Mouse (Mus musculus) MEL (cell line): ENCODE results near the gene Gm20481. TPM values are rescaled to one million over a fixed set of nuclear protein-coding genes. Genes with fewer than 3 reads are reported as not detected.

ENCODE experiments used
- DNase-seq: peaks from one replicate; pipeline ENCODE4 v3.0.0; 2011; ENCODE audit warnings: low read depth, low spot score
- H3K27ac ChIP-seq: 2 replicates; pipeline ENCODE4 v1.5.1; 2012; ENCODE audit warnings: low read depth, mild to moderate bottlenecking, control low read depth, low read length, moderate library complexity; ENCODE audit not compliant: control insufficient read depth
- H3K27me3 ChIP-seq, 2 experiments: fragments of 150-350 bp in 1 of 2; sonication (generic) in 1 of 2; 2 replicates each; pipeline ENCODE4 v1.6.1; 2012; ENCODE audit warnings: low read length in 2 of 2, mild to moderate bottlenecking in 2 of 2, improper control_type of control experiment in 1 of 2, moderate library complexity in 1 of 2; ENCODE audit not compliant: insufficient read depth in 2 of 2, control insufficient read depth in 1 of 2
- H3K36me3 ChIP-seq, 2 experiments: 2 replicates each; pipeline ENCODE4 v1.6.1; 2012 to 2014; ENCODE audit warnings: low read length in 2 of 2, improper control_type of control experiment in 1 of 2, inconsistent platforms in 1 of 2, mild to moderate bottlenecking in 1 of 2; ENCODE audit not compliant: insufficient read depth in 2 of 2, control insufficient read depth in 1 of 2
- H3K4me1 ChIP-seq, 2 experiments: fragments of 150-350 bp in 1 of 2; sonication (generic) in 1 of 2; 2 replicates each; pipeline ENCODE4 v1.6.1; 2012; ENCODE audit warnings: low read length in 2 of 2, improper control_type of control experiment in 1 of 2, mild to moderate bottlenecking in 1 of 2; ENCODE audit not compliant: insufficient read depth in 2 of 2, control insufficient read depth in 1 of 2
- H3K4me3 ChIP-seq, 2 experiments: fragments of 150-350 bp in 1 of 2; sonication (generic) in 1 of 2; 2 replicates each; pipeline ENCODE4 v1.5.1; 2012; ENCODE audit warnings: low read depth in 2 of 2, low read length in 2 of 2, mild to moderate bottlenecking in 2 of 2, moderate library complexity in 2 of 2, control low read depth in 1 of 2, improper control_type of control experiment in 1 of 2; ENCODE audit not compliant: control insufficient read depth in 1 of 2, insufficient read depth in 1 of 2
- H3K79me2 ChIP-seq: 2 replicates; pipeline ENCODE4 v1.6.1; 2012; ENCODE audit warnings: mild to moderate bottlenecking, low read length, moderate library complexity; ENCODE audit not compliant: control insufficient read depth, poor library complexity, insufficient read depth
- H3K9ac ChIP-seq: 2 replicates; pipeline ENCODE4 v1.6.1; 2012; ENCODE audit warnings: low read depth, mild to moderate bottlenecking, control low read depth, low read length, moderate library complexity; ENCODE audit not compliant: control insufficient read depth, poor library complexity, severe bottlenecking
- H3K9me3 ChIP-seq: fragments of 150-350 bp; sonication (generic); replicated peaks from 2 replicates; pipeline ENCODE4 v1.6.1; 2012; ENCODE audit warnings: mild to moderate bottlenecking, low read length, improper control_type of control experiment, moderate library complexity; ENCODE audit not compliant: insufficient read depth
- BHLHE40 ChIP-seq: IDR thresholded peaks from 2 replicates; pipeline ENCODE4 v1.6.1; 2012; ENCODE audit warnings: low read depth, mild to moderate bottlenecking, inconsistent platforms, low read length, improper control_type of control experiment, borderline replicate concordance
- CHD2 ChIP-seq: IDR thresholded peaks from 2 replicates; pipeline ENCODE4 v1.6.1; 2011; ENCODE audit warnings: low read length, improper control_type of control experiment
- CTCF ChIP-seq, 3 experiments: IDR thresholded peaks in 2 of 3; conservative IDR thresholded peaks in 1 of 3; 2 replicates each; pipeline ENCODE4 v1.5.1; 2011 to 2012; ENCODE audit warnings: low read length in 3 of 3, low read depth in 2 of 3, mild to moderate bottlenecking in 2 of 3, improper control_type of control experiment in 1 of 3, inconsistent platforms in 1 of 3, mixed read lengths in 1 of 3, moderate library complexity in 1 of 3; ENCODE audit not compliant: control insufficient read depth in 1 of 3, insufficient read depth in 1 of 3, poor library complexity in 1 of 3, severe bottlenecking in 1 of 3
- E2F4 ChIP-seq: IDR thresholded peaks from 2 replicates; pipeline ENCODE4 v1.6.1; 2011; ENCODE audit warnings: low read depth, low read length, improper control_type of control experiment, borderline replicate concordance
- ELF1 ChIP-seq: IDR thresholded peaks from 2 replicates; pipeline ENCODE4 v1.6.1; 2014; ENCODE audit warnings: low read depth, mild to moderate bottlenecking, inconsistent platforms, low read length, improper control_type of control experiment, moderate library complexity
- ETS1 ChIP-seq: IDR thresholded peaks from 2 replicates; pipeline ENCODE4 v1.6.1; 2012; ENCODE audit warnings: low read depth, mild to moderate bottlenecking, inconsistent platforms, low read length, improper control_type of control experiment, moderate library complexity
- GATA1 ChIP-seq: IDR thresholded peaks from 2 replicates; pipeline ENCODE4 v1.6.1; 2011; ENCODE audit warnings: low read depth, low read length, improper control_type of control experiment
- JUND ChIP-seq: IDR thresholded peaks from 2 replicates; pipeline ENCODE4 v1.6.1; 2011; ENCODE audit warnings: low read depth, mild to moderate bottlenecking, improper control_type of control experiment, low read length
- MAFK ChIP-seq: IDR thresholded peaks from 2 replicates; pipeline ENCODE4 v1.6.1; 2011; ENCODE audit warnings: low read depth, mild to moderate bottlenecking, low read length, improper control_type of control experiment, borderline replicate concordance
- MAX ChIP-seq: IDR thresholded peaks from 2 replicates; pipeline ENCODE4 v1.6.1; 2011; ENCODE audit warnings: low read length, improper control_type of control experiment
- MAZ ChIP-seq: IDR thresholded peaks from 2 replicates; pipeline ENCODE4 v1.6.1; 2012; ENCODE audit warnings: low read depth, mild to moderate bottlenecking, inconsistent platforms, low read length, improper control_type of control experiment
- MEF2A ChIP-seq: IDR thresholded peaks from 2 replicates; pipeline ENCODE4 v1.6.1; 2014; ENCODE audit warnings: low read depth, mild to moderate bottlenecking, inconsistent platforms, low read length, improper control_type of control experiment; ENCODE audit not compliant: poor library complexity, insufficient replicate concordance, severe bottlenecking; ENCODE audit errors: extremely low read depth
- MXI1 ChIP-seq: IDR thresholded peaks from 2 replicates; pipeline ENCODE4 v1.6.1; 2011; ENCODE audit warnings: mild to moderate bottlenecking, low read depth, low read length, improper control_type of control experiment
- MYC ChIP-seq: IDR thresholded peaks from 2 replicates; pipeline ENCODE4 v1.6.1; 2011; ENCODE audit warnings: low read depth, mild to moderate bottlenecking, low read length, improper control_type of control experiment, moderate library complexity
- NELFE ChIP-seq: IDR thresholded peaks from 2 replicates; pipeline ENCODE4 v1.6.1; 2011; ENCODE audit warnings: low read depth, low read length, improper control_type of control experiment
- NRF1 ChIP-seq: IDR thresholded peaks from 2 replicates; pipeline ENCODE4 v1.6.1; 2014; ENCODE audit warnings: low read depth, mild to moderate bottlenecking, inconsistent platforms, low read length, improper control_type of control experiment, moderate library complexity; ENCODE audit not compliant: poor library complexity, insufficient read depth, severe bottlenecking
- POLR2AphosphoS2 ChIP-seq: IDR thresholded peaks from 2 replicates; pipeline ENCODE4 v1.6.1; 2011; ENCODE audit warnings: low read length, improper control_type of control experiment
- POLR2AphosphoS5 ChIP-seq: IDR thresholded peaks from 2 replicates; pipeline ENCODE4 v1.6.1; 2012; ENCODE audit warnings: low read depth, borderline replicate concordance, mild to moderate bottlenecking, inconsistent platforms, low read length, moderate library complexity, mixed read lengths
- RCOR1 ChIP-seq: IDR thresholded peaks from 2 replicates; pipeline ENCODE4 v1.6.1; 2012; ENCODE audit warnings: low read depth, mild to moderate bottlenecking, inconsistent platforms, low read length, improper control_type of control experiment
- SMC3 ChIP-seq: IDR thresholded peaks from 2 replicates; pipeline ENCODE4 v1.6.1; 2011; ENCODE audit warnings: low read depth, low read length, improper control_type of control experiment
- TAL1 ChIP-seq: IDR thresholded peaks from 2 replicates; pipeline ENCODE4 v1.6.1; 2012; ENCODE audit warnings: mild to moderate bottlenecking, inconsistent platforms, low read length, moderate library complexity, mixed read lengths
- TBP ChIP-seq: IDR thresholded peaks from 2 replicates; pipeline ENCODE4 v1.8.0; 2011; ENCODE audit warnings: low read depth, low read length, improper control_type of control experiment
- UBTF ChIP-seq: IDR thresholded peaks from 2 replicates; pipeline ENCODE4 v1.6.1; 2012; ENCODE audit warnings: low read depth, mild to moderate bottlenecking, inconsistent platforms, low read length, improper control_type of control experiment, moderate library complexity, borderline replicate concordance; ENCODE audit not compliant: insufficient read depth
- USF2 ChIP-seq, 2 experiments: IDR thresholded peaks; 2 replicates each; pipeline ENCODE4 v1.6.1; 2011 to 2012; ENCODE audit warnings: improper control_type of control experiment in 2 of 2, low read length in 2 of 2, borderline replicate concordance in 1 of 2, inconsistent platforms in 1 of 2, low read depth in 1 of 2, mild to moderate bottlenecking in 1 of 2; ENCODE audit not compliant: insufficient read depth in 1 of 2
- ZNF384 ChIP-seq: IDR thresholded peaks from 2 replicates; pipeline ENCODE4 v1.6.1; 2012; ENCODE audit warnings: low read depth, mild to moderate bottlenecking, inconsistent platforms, low read length, improper control_type of control experiment
- polyA plus RNA-seq, 2 experiments: library from polyadenylated mRNA; stranded (reverse) in 1 of 2; unstranded in 1 of 2; fragments of >175 nt in 1 of 2; fragments of >200 nt in 1 of 2; gene quantifications; 2 replicates each; pipeline versions ENCODE4 v1.2.1 to v1.2.4; 2012; ENCODE audit warnings: low replicate concordance in 2 of 2, low read depth in 1 of 2; ENCODE audit not compliant: insufficient read length in 2 of 2, insufficient read depth in 1 of 2, missing spikeins in 1 of 2
- total RNA-seq: library from RNA; depleted of rRNA; stranded (reverse); fragments of 300-350 nt; gene quantifications from 2 replicates; pipeline ENCODE4 v1.2.3, GENCODE M21; 2012

Gene Gm20481
- total and polyA plus RNA-seq, 3 experiments, result not detected

GRCm38 (mm10) chr17:34934031-34934430 lies 35.7 kb upstream of the Gm20481 start:
- Histone ChIP-seq H3K27ac (no peak overlapping the region), H3K79me2 (peaks cover 5% of the 10 kb centered on the region; the same call in 1 of the 2 replicates), H3K9me3 (no peaks in the 10 kb centered on the region), H3K4me3 (no peak overlapping the region), H3K27me3 (no peaks in the 10 kb centered on the region), H3K9ac (no peak overlapping the region), H3K36me3 (peaks cover 0 to 6% of the 10 kb centered on the region in 2 experiments; a peak in 2 of 4 replicates), H3K4me1 (peaks cover 3 to 10% of the 10 kb centered on the region in 2 experiments; a peak in 3 of 4 replicates)
- DNase-seq, result no peak
- no peak for TF ChIP-seq JUND
- TF ChIP-seq BHLHE40, result no peak

GRCm38 (mm10) chr17:34934830-34935229 lies 34.9 kb upstream of the Gm20481 start:
- Histone ChIP-seq H3K36me3 (peaks cover 0 to 6% of the 10 kb centered on the region in 2 experiments; a peak in 2 of 4 replicates), H3K27ac (no peak overlapping the region), H3K4me1 (peaks cover 3 to 10% of the 10 kb centered on the region in 2 experiments; a peak in 3 of 4 replicates), H3K79me2 (peaks cover 5% of the 10 kb centered on the region; the same call in 1 of the 2 replicates), H3K9ac (no peak overlapping the region), H3K4me3 (no peak overlapping the region), H3K27me3 (no peaks in the 10 kb centered on the region), H3K9me3 (no peaks in the 10 kb centered on the region)
- TF ChIP-seq NELFE (no peak), MAX (no peak), E2F4 (no peak), ELF1 (no peak), MAZ (no peak), BHLHE40 (no peak), GATA1 (no peak), MXI1 (no peak), SMC3 (no peak), ETS1 (no peak), CTCF (IDR thresholded peaks at IDR 0.05 in 2 of 3, conservative IDR thresholded peaks at IDR 0.05 in 1 of 3; ENCODE audit: control insufficient read depth in 1 of 3, insufficient read depth in 1 of 3, low read depth in 2 of 3, low read length in 3 of 3, poor library complexity in 1 of 3, severe bottlenecking in 1 of 3) (no peak), TBP (no peak), RCOR1 (no peak), TAL1 (no peak), CHD2 (no peak)
- no peak for DNase-seq

GRCm38 (mm10) chr17:34937960-34938505 lies 31.7 kb upstream of the Gm20481 start:
- H3K4me3 ChIP-seq, result no peak overlapping the region
- no peaks in the 10 kb centered on the region for H3K9me3 ChIP-seq
- no peaks in the 10 kb centered on the region for H3K27me3 ChIP-seq
- no peak for DNase-seq
- no peak overlapping the region for H3K27ac ChIP-seq
- H3K79me2 ChIP-seq, result no peaks in the 10 kb centered on the region
- no peak overlapping the region for H3K9ac ChIP-seq
- H3K36me3 ChIP-seq, result peaks cover 0 to 6% of the 10 kb centered on the region in 2 experiments; a peak in 2 of 4 replicates
- H3K4me1 ChIP-seq, result peaks cover 0 to 7% of the 10 kb centered on the region in 2 experiments; a peak in 2 of 4 replicates
- TF ChIP-seq MAFK, result no peak
- no peak for TF ChIP-seq NRF1
- TF ChIP-seq UBTF, result no peak
- TF ChIP-seq JUND, result no peak
- no peak for TF ChIP-seq ZNF384
- no peak for TF ChIP-seq MAZ
- no peak for TF ChIP-seq MYC
- TF ChIP-seq MEF2A, result no peak
- no peak for TF ChIP-seq USF2 (IDR thresholded peaks at IDR 0.05; ENCODE audit: borderline replicate concordance in 1 of 2, insufficient read depth in 1 of 2, low read depth in 1 of 2, low read length in 2 of 2)
- TF ChIP-seq TAL1, result no peak
- TF ChIP-seq POLR2AphosphoS5, result no peak
- no peak for TF ChIP-seq POLR2AphosphoS2
- no peak for TF ChIP-seq NELFE
